Mouse (Mus musculus) ES-Bruce4 (cell line): ENCODE measurements at regions not wholly inside any gene's neighbourhood (a gene's known extent, or its start where the extent isn't known, plus 50 kb on each side); places are given as distances from the start of the nearest gene placed in this dataset.

Experiments
- H3K27ac ChIP-seq: 2 replicates; pipeline ENCODE4 v1.5.1; 2012; ENCODE audit warnings: low read length, inconsistent platforms; ENCODE audit not compliant: insufficient read depth
- H3K27me3 ChIP-seq: 2 replicates; pipeline ENCODE4 v1.6.1; 2012; ENCODE audit warnings: mild to moderate bottlenecking, low read length, inconsistent platforms; ENCODE audit not compliant: control insufficient read depth, poor library complexity, insufficient read depth, severe bottlenecking
- H3K36me3 ChIP-seq: 2 replicates; pipeline ENCODE4 v1.6.1; 2012; ENCODE audit warnings: inconsistent platforms, mild to moderate bottlenecking, low read length, moderate library complexity; ENCODE audit not compliant: control insufficient read depth, poor library complexity, insufficient read depth, severe bottlenecking
- H3K4me1 ChIP-seq: one replicate; pipeline ENCODE4 v1.8.1; 2011; ENCODE audit warnings: low read length; ENCODE audit not compliant: control insufficient read depth, insufficient read depth
- H3K4me3 ChIP-seq: 2 replicates; pipeline ENCODE4 v1.5.1; 2011; ENCODE audit warnings: low read depth, mild to moderate bottlenecking, low read length
- H3K9ac ChIP-seq: 2 replicates; pipeline ENCODE4 v1.6.1; 2012; ENCODE audit warnings: low read depth, mild to moderate bottlenecking, inconsistent platforms; ENCODE audit not compliant: poor library complexity, severe bottlenecking
- H3K9me3 ChIP-seq: replicated peaks from 2 replicates; pipeline ENCODE4 v1.6.1; 2012; ENCODE audit warnings: mild to moderate bottlenecking, low read length, inconsistent platforms; ENCODE audit not compliant: control insufficient read depth, poor library complexity, insufficient read depth, severe bottlenecking
- CTCF ChIP-seq: IDR thresholded peaks from one replicate; pipeline ENCODE4 v1.8.1; 2011; ENCODE audit warnings: low read depth, low read length
- EP300 ChIP-seq: IDR thresholded peaks from 2 replicates; pipeline ENCODE4 v1.6.1; 2011; ENCODE audit warnings: low read depth, low read length; ENCODE audit not compliant: insufficient read depth
- POLR2A ChIP-seq: IDR thresholded peaks from one replicate; pipeline ENCODE4 v1.8.1; 2011; ENCODE audit warnings: low read length; ENCODE audit not compliant: insufficient read depth

DNA sequence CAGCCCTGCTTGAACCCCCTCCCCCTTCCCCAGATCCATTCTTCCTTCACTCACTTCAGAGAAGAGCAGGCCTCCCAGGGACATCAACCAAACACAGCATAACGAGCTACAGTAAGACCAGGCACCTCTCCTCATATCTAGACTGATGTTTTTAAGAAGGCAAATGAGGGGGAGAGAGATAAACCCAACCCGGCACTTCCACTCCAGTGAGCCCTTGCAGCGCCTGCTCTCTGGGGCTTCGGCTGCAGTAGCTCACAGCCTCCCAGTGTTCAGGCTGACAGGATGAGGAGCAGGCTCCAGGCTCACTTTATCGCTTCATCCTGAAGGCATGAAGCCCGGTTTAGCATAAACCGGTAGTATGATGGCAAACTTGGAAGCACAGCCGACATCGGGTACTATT, 162.9 kb upstream of the Prok2 start:
- Histone ChIP-seq H3K9me3 (peaks cover 5% of the 10 kb centered on the region; the same call in 1 of the 2 replicates), H3K27me3 (no peaks in the 10 kb centered on the region), H3K27ac (no peak overlapping the region), H3K4me3 (no peak overlapping the region), H3K4me1 (peaks cover under 1% of the 10 kb centered on the region), H3K36me3 (no peaks in the 10 kb centered on the region), H3K9ac (no peak overlapping the region)
- TF ChIP-seq EP300 (no peak), POLR2A (no peak), CTCF (no peak)

DNA sequence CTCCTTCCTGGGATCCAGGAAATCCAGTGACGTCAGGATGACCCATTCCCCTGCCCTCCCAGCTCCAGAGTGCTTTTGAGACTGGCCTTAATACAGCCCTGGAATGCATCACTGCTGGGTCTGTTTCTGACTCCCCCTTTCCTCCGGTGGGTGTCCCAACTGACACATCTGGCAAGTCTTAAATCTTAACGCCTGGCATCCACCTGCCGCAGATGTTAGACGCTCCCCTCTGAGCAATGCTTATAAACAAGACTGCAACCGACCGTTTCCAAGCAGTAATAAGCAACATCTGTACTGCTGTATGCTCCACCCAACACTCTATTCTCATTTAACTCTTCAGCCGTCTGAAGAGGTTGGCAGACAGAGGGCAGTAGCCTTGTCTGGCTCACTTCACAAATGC, 161.7 kb upstream of the Prok2 start:
- no peaks in the 10 kb centered on the region for H3K36me3 ChIP-seq
- H3K9ac ChIP-seq, result no peak overlapping the region
- H3K9me3 ChIP-seq, result peaks cover 5% of the 10 kb centered on the region; the same call in 1 of the 2 replicates
- no peak overlapping the region for H3K27ac ChIP-seq
- H3K4me1 ChIP-seq, result no peaks in the 10 kb centered on the region
- H3K4me3 ChIP-seq, result no peak overlapping the region
- H3K27me3 ChIP-seq, result no peaks in the 10 kb centered on the region
- TF ChIP-seq CTCF, result no peak
- TF ChIP-seq POLR2A, result no peak
- no peak for TF ChIP-seq EP300

DNA sequence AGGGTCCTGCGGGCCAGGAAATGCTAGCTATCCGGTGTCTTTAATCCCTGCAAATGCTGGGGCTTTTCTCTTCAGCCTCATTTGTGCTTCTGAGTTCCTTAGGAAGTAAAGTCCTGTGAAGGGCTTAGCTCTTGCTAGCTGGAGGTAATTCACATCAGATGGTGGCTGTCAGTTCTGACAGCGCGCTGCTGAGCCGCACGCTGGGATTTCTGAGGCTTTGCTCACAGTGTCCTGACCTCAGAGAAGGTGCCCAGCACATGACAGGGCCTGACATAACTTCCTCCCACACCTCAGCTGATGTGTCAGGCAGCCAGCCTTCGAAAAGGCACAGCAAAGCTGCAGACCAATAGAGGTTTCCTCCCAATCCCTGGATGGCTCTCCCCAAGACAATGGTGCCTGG, 158.6 kb upstream of the Prok2 start:
- Histone ChIP-seq H3K36me3 (no peaks in the 10 kb centered on the region), H3K9me3 (no peaks in the 10 kb centered on the region), H3K4me3 (no peak overlapping the region), H3K9ac (no peak overlapping the region), H3K4me1 (no peaks in the 10 kb centered on the region), H3K27ac (no peak overlapping the region), H3K27me3 (no peaks in the 10 kb centered on the region)
- TF ChIP-seq EP300 (no peak), CTCF (no peak), POLR2A (no peak)

DNA sequence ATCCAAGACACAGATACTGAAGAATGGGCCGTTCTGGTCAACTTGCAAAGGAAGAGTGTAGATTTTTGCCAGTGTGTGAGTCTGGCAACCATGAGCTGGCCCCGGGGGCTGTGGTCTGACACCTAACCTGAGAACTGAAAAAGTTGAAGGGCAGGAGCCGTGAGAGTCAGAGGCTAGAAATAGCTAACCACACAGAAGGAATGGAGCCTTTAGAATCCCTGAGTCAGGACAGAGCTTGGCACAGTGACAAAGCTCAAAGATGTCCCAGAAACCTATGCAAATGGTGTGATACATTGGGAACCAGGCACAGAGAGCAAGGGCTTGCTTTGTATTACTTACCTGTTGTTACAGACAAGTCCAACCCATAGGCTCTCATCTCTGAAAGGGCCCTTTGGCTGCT, 157.9 kb upstream of the Prok2 start:
- TF ChIP-seq EP300 (no peak), POLR2A (no peak), CTCF (no peak)
- no peaks in the 10 kb centered on the region for H3K36me3 ChIP-seq
- no peaks in the 10 kb centered on the region for H3K4me1 ChIP-seq
- no peak overlapping the region for H3K27ac ChIP-seq
- no peaks in the 10 kb centered on the region for H3K9me3 ChIP-seq
- no peaks in the 10 kb centered on the region for H3K27me3 ChIP-seq
- no peak overlapping the region for H3K9ac ChIP-seq
- H3K4me3 ChIP-seq, result no peak overlapping the region

DNA sequence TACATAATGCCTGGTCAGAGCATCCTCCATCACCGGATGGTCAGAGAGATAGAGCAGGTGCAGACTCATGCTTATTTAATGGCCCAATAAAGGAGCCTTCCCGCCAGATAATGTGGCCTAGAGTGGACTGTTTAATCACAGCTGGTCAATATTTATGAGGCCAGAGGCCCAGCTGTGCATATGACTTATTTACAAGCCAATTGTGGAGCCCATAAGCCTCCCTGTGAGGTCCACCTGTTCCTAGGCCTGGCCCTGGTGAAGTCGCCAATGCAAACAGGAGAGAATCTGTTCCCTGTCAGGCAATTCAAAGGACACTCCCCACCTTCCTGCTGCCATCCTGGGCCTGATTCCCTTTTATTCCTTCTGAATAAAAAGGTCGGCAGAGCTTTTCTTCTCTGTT, 155.4 kb upstream of the Prok2 start:
- Histone ChIP-seq H3K36me3 (no peaks in the 10 kb centered on the region), H3K4me1 (no peaks in the 10 kb centered on the region), H3K27ac (no peak overlapping the region), H3K27me3 (no peaks in the 10 kb centered on the region), H3K4me3 (no peak overlapping the region), H3K9me3 (no peaks in the 10 kb centered on the region), H3K9ac (no peak overlapping the region)
- TF ChIP-seq CTCF (no peak), POLR2A (no peak), EP300 (no peak)

DNA sequence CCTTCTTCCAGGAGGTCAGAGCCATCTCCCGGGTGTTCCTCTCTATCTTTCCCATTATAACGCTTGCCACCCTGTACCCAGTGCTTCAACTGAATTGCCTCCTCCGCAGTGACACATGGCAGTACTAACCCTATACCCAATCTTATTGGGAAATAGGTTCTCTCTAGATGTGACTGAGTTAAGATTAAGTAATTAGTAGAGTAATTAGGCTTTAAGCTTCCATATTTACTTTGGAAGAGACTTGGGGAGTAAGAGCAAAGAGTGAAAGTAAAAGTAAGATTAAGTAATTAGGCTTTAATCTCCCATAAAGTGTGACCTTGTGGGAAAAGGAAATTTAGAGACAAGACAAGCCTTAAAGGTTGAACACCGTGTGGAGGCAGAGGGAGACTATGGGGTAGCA, 148.7 kb upstream of the Prok2 start:
- H3K36me3 ChIP-seq, result no peaks in the 10 kb centered on the region
- TF ChIP-seq EP300, result no peak
- TF ChIP-seq CTCF, result no peak
- no peak overlapping the region for H3K27ac ChIP-seq
- H3K9me3 ChIP-seq, result no peaks in the 10 kb centered on the region; the same call in 1 of the 2 replicates
- no peaks in the 10 kb centered on the region for H3K27me3 ChIP-seq
- H3K9ac ChIP-seq, result no peak overlapping the region
- H3K4me1 ChIP-seq, result no peaks in the 10 kb centered on the region
- H3K4me3 ChIP-seq, result no peak overlapping the region
